Mouse (Mus musculus): Measurements from ENCODE around the gene Vmn1r217.

GRCm38 (mm10) chr13:23067725-23068124, 50.3 kb downstream of the Vmn1r217 start, which contains the start of gene Vmn1r215:
- TF ChIP-seq CTCF (IDR thresholded peaks at IDR 0.05; ENCODE audit: extremely low read depth, insufficient read depth, low read length), result no peak
- TF ChIP-seq POLR2A (IDR thresholded peaks at IDR 0.05; ENCODE audit: extremely low read depth, insufficient read depth, low read length), result no peak

Measured in cortical plate, adult 2 months (tissue).